26 mouse cellular contexts compared by ENCODE assay signal in genomic region chr12:56532142-56532541, GRCm38 (mm10). TPM values are rescaled to one million over a fixed set of nuclear protein-coding genes. Genes with fewer than 3 reads are reported as not detected.
DNase-seq lines count a peak whose midpoint lies in the region; ATAC-seq and TF ChIP-seq lines count a peak whose summit lies in the region.
"Had no signal": no experiment of that assay in that cellular context is flagged by ENCODE, and none has a peak within 500 bp of the region (broad histone marks: within the 10 kb centered on the region; RNA-seq: fewer than 3 reads in every experiment).

No protein-coding gene starts in this region.

- DNase-seq in forebrain, embryonic 10.5 days (ENCODE audit: extremely low spot score, low spot score), result peak; percentile 22
- no peak for DNase-seq in forebrain, postnatal 0 days
- DNase-seq in lung, postnatal 36 days, result no peak
- DNase-seq in R1 (ENCODE audit: low read depth, low spot score), result peak; percentile 12
- DNase-seq in kidney, postnatal 36 days, result no peak
- no peak for DNase-seq in thymus, postnatal 14 days
- DNase-seq: adrenal gland, postnatal 25 days; cerebellum, adult 18-20 months; cerebellum, postnatal 25 days; gastrocnemius, postnatal 14 days; heart, adult 18-20 months; kidney, adult 11 months; liver, embryonic 13.5 days; right cerebral cortex, postnatal 25 days; thymus, adult 18-20 months had no signal

- TF ChIP-seq CTCF in forebrain, postnatal 0 days (IDR thresholded peaks at IDR 0.05; ENCODE audit: low read depth), result no peak

- no peak overlapping the region for H3K4me2 ChIP-seq in forebrain, postnatal 0 days (ENCODE audit: low read depth)
- H3K4me2 ChIP-seq in lung, embryonic 16.5 days (ENCODE audit: low read depth, low read length), result peak overlapping the region; percentile 28; the same call in 1 of the 2 replicates
- peak overlapping the region; percentile 30 for H3K4me2 ChIP-seq in forebrain, embryonic 13.5 days
- H3K4me2 ChIP-seq: embryonic facial prominence, embryonic 12.5 days; liver, embryonic 13.5 days had no signal

- no peaks in the 10 kb centered on the region for H3K36me3 ChIP-seq in forebrain, embryonic 10.5 days (replicated peaks)
- H3K36me3 ChIP-seq in forebrain, postnatal 0 days (ENCODE audit: insufficient read depth), result no peaks in the 10 kb centered on the region
- H3K36me3 ChIP-seq in lung, embryonic 16.5 days (ENCODE audit: control insufficient read depth, insufficient read depth, low read length), result no peaks in the 10 kb centered on the region
- no peaks in the 10 kb centered on the region for H3K36me3 ChIP-seq in forebrain, embryonic 13.5 days (ENCODE audit: poor library complexity, severe bottlenecking)
- H3K36me3 ChIP-seq: embryonic facial prominence, embryonic 12.5 days; G1E; heart, embryonic 13.5 days; limb, embryonic 13.5 days; liver, embryonic 13.5 days; stomach, embryonic 15.5 days had no signal

- no peak overlapping the region for H3K9ac ChIP-seq in forebrain, postnatal 0 days
- peak overlapping the region; percentile 72 for H3K9ac ChIP-seq in lung, embryonic 16.5 days (ENCODE audit: low read length)
- peak overlapping the region; percentile 58 for H3K9ac ChIP-seq in forebrain, embryonic 13.5 days
- H3K9ac ChIP-seq: embryonic facial prominence, embryonic 12.5 days; limb, embryonic 13.5 days; liver, embryonic 13.5 days; stomach, embryonic 15.5 days had no signal

- 2% methylated on average over 4 of the region's 4 CpGs for WGBS in forebrain, embryonic 10.5 days
- WGBS in forebrain, postnatal 0 days, result 9% methylated on average over 4 of the region's 4 CpGs
- 0% methylated on average over 4 of the region's 4 CpGs for WGBS in lung, embryonic 16.5 days
- 2% methylated on average over 4 of the region's 4 CpGs for WGBS in forebrain, embryonic 13.5 days

- peaks cover 100% of the 10 kb centered on the region for H3K27me3 ChIP-seq in forebrain, embryonic 10.5 days (ENCODE audit: poor library complexity, severe bottlenecking)
- H3K27me3 ChIP-seq in forebrain, postnatal 0 days (ENCODE audit: insufficient read depth, low read length), result peaks cover 76% of the 10 kb centered on the region
- peaks cover 73% of the 10 kb centered on the region for H3K27me3 ChIP-seq in lung, embryonic 16.5 days (ENCODE audit: control insufficient read depth, insufficient read depth, low read depth, low read length)
- peaks cover 98% of the 10 kb centered on the region for H3K27me3 ChIP-seq in forebrain, embryonic 13.5 days

- ATAC-seq in forebrain, postnatal 0 days, result no peak
- ATAC-seq in lung, embryonic 16.5 days (ENCODE audit: low read depth), result no peak
- no peak for ATAC-seq in forebrain, embryonic 13.5 days
- ATAC-seq: hindbrain, embryonic 16.5 days had no signal

- H3K4me3 ChIP-seq in forebrain, embryonic 10.5 days, result peak overlapping the region; percentile 47
- H3K4me3 ChIP-seq in forebrain, postnatal 0 days (ENCODE audit: low read depth, low read length), result no peak overlapping the region
- peak overlapping the region; percentile 62 for H3K4me3 ChIP-seq in lung, embryonic 16.5 days (ENCODE audit: low read length)
- peak overlapping the region; percentile 34 for H3K4me3 ChIP-seq in forebrain, embryonic 13.5 days
- H3K4me3 ChIP-seq: erythroblast, embryonic 14.5 days; liver, embryonic 13.5 days; stomach, embryonic 15.5 days had no signal

- H3K4me1 ChIP-seq in forebrain, embryonic 10.5 days, result peaks cover 31% of the 10 kb centered on the region
- no peaks in the 10 kb centered on the region for H3K4me1 ChIP-seq in forebrain, postnatal 0 days (ENCODE audit: insufficient read depth)
- H3K4me1 ChIP-seq in lung, embryonic 16.5 days (replicated peaks; ENCODE audit: control insufficient read depth, insufficient read depth, low read length), result no peaks in the 10 kb centered on the region
- H3K4me1 ChIP-seq in forebrain, embryonic 13.5 days, result peaks cover 18% of the 10 kb centered on the region
- H3K4me1 ChIP-seq: liver, embryonic 13.5 days had no signal

- no peaks in the 10 kb centered on the region for H3K9me3 ChIP-seq in forebrain, embryonic 10.5 days
- H3K9me3 ChIP-seq in forebrain, postnatal 0 days (ENCODE audit: low read length), result no peaks in the 10 kb centered on the region
- no peaks in the 10 kb centered on the region for H3K9me3 ChIP-seq in lung, embryonic 16.5 days (ENCODE audit: control insufficient read depth, low read length)
- H3K9me3 ChIP-seq in forebrain, embryonic 13.5 days (replicated peaks), result no peaks in the 10 kb centered on the region
- H3K9me3 ChIP-seq: embryonic facial prominence, embryonic 12.5 days; heart, embryonic 13.5 days; limb, embryonic 13.5 days; liver, embryonic 13.5 days; stomach, embryonic 15.5 days had no signal

- H3K27ac ChIP-seq in forebrain, embryonic 10.5 days, result peak overlapping the region; percentile 27; the same call in 1 of the 2 replicates
- no peak overlapping the region for H3K27ac ChIP-seq in forebrain, postnatal 0 days (ENCODE audit: low read depth, low read length)
- peak overlapping the region; percentile 84 for H3K27ac ChIP-seq in lung, embryonic 16.5 days (ENCODE audit: low read length)
- peak overlapping the region; percentile 41; the same call in 1 of the 2 replicates for H3K27ac ChIP-seq in forebrain, embryonic 13.5 days
- H3K27ac ChIP-seq: embryonic facial prominence, embryonic 12.5 days; heart, embryonic 13.5 days; limb, embryonic 13.5 days; liver, embryonic 13.5 days; stomach, embryonic 15.5 days had no signal

RNA-seq across cellular contexts. Expression of gene Nkx2-1, which starts 4.6 kb away (rescaled TPM):
- polyA plus RNA-seq in forebrain, embryonic 10.5 days (2016; fragmentation: Nextera tagmentation; extraction: Ambion mirVana), result 12.0 and 14.3 TPM in 2 replicates
- total RNA-seq in forebrain, postnatal 0 days (2014; rRNA removed), result 2.9 and 10.3 TPM in 2 replicates
- 3.8 and 7.2 TPM in 2 replicates for polyA plus RNA-seq in forebrain, postnatal 0 days (2015; fragmentation: Nextera tagmentation; extraction: Ambion mirVana)
- polyA plus RNA-seq in lung, embryonic 16.5 days (2015; fragmentation: Nextera tagmentation; extraction: Ambion mirVana), result 74.8 and 91.7 TPM in 2 replicates
- polyA plus RNA-seq in forebrain, embryonic 13.5 days (2015; fragmentation: Nextera tagmentation; extraction: Ambion mirVana), result 12.4 and 22.6 TPM in 2 replicates
- total RNA-seq: adrenal gland, postnatal 25 days; gastrocnemius, postnatal 14 days had no signal
- polyA plus RNA-seq: erythroblast, embryonic 14.5 days; G1E; hindbrain, embryonic 16.5 days; limb, embryonic 13.5 days; liver, embryonic 13.5 days; neural tube, embryonic 14.5 days; urinary bladder, adult 2 months had no signal

Comparison
In these comparisons a context has a peak if more than half of its experiments do, and no peak if none do; other contexts are left out.
1. DNase-seq: peak in forebrain, embryonic 10.5 days (single experiment) and R1 (single experiment); none in forebrain, postnatal 0 days (single experiment), lung, postnatal 36 days (single experiment), kidney, postnatal 36 days (0 of 2) and thymus, postnatal 14 days (single experiment).